Mouse (Mus musculus) heart, adult 18-20 months (tissue): ENCODE results near the gene Olfr917. TPM values are rescaled to one million over a fixed set of nuclear protein-coding genes. Genes with fewer than 3 reads are reported as not detected.

Experiments used
- DNase-seq, 2 experiments: peaks; one replicate each; pipeline ENCODE4 v3.0.0; 2021 to 2022; ENCODE audit warnings: mixed read lengths in 1 of 2
- long read RNA-seq, 2 experiments: library from polyadenylated mRNA; stranded (forward); transcript quantifications; one replicate each; pipeline ENCODE4 v2.0.0; 2021
- total RNA-seq, 2 experiments: library from RNA; stranded (reverse); gene quantifications; 2 replicates each; pipeline ENCODE4 v1.2.3; 2021

Olfr917 gene
- total RNA-seq = not detected
- long read RNA-seq, experiment 1 = 0 reads
- long read RNA-seq, experiment 2 = 0 reads

DNA sequence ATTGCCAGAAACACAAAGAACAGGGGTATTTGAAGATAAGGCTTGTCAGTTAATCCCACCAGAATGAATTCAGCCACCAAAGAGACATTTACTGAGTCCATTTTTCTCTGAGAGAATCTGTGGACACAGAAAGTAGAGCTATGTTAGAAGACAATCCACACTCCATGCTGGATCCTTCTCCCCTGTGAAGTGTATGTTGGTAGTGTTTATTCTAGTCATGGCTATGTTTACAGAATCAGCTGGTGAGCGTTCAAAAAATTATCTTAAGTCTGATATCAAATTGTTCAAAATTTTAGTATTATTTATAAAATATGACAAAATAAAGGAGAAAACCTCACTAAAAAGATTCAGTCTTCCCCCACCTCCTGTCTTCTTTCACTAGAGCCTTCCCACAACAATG lies at the start of gene Olfr917:
TSS of gene Olfr917 (minus strand) at position 101 of the 400 bp plus-strand sequence.
- DNase-seq = no peak

DNA sequence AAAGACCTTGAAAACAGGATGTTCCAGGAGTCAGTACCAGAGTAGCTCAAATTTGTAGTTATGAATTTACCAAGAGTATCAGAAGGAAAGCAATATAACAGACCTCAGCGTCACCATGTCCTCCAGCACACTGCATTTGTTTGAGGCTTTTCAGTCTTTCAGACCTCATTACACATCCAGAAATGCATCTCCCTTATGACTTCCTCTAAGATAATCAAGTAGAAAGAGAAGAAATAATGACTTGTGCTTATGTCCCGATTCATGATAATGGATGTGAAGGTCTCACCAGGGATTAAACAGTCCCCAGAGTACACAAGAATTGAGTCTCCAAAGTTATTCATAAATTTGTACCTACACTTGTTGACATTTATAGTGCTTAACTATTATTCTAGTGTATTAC lies 8.9 kb upstream of the Olfr917 start, which contains the start of gene Olfr918:
TSS of gene Olfr918 (minus strand) at position 101 of the 400 bp plus-strand sequence.
- no peak for DNase-seq

DNA sequence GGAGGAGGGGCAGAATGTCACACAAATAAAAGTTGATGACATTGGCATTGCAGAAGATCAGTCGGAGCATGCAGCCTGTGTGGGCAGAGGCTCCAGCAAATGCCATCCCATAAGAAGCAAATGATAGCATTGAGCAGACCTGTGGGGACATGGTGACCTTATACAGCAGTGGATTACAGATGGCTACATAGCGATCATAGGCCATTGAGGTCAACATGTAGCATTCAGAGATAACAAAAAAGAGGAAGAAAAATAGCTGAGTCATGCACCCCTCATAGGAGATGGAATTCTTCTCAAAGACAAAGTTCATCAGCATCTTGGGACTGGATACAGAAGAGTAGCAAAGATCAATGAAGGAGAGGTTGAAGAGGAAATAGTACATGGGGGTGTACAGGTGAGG lies 7.2 kb upstream of the Olfr917 start:
- DNase-seq = no peak

- DNase-seq = no peak
These were observed 5.9 kb downstream of the Olfr917 start, which contains the start of gene Olfr916 for GRCm38 (mm10) chr9:38659775-38660174. Olfr916 (minus strand) TSS chr9:38659875.

- DNase-seq = no peak
These were observed 33.2 kb downstream of the Olfr917 start for GRCm38 (mm10) chr9:38632406-38632805.

Other genes starting within 250 kb of the Olfr917 start
- not detected for gene Olfr901, start 236.4 kb downstream of the Olfr917 start, total RNA-seq
- not detected for gene Olfr902, start 218.2 kb downstream of the Olfr917 start, total RNA-seq
- not detected for gene Olfr904, start 202.7 kb downstream of the Olfr917 start, total RNA-seq
- gene Olfr905, start 194.7 kb downstream of the Olfr917 start, total RNA-seq = not detected
- not detected for gene Olfr906, start 178.8 kb downstream of the Olfr917 start, total RNA-seq
- gene Olfr907, start 170.0 kb downstream of the Olfr917 start, total RNA-seq = not detected
- not detected for gene Olfr911-ps1, start 144.3 kb downstream of the Olfr917 start, total RNA-seq
- not detected for gene Olfr910, start 128.0 kb downstream of the Olfr917 start, total RNA-seq
- not detected for gene Olfr912, start 85.7 kb downstream of the Olfr917 start, total RNA-seq
- not detected for gene Olfr913, start 73.1 kb downstream of the Olfr917 start, total RNA-seq
- gene Olfr914, start 60.7 kb downstream of the Olfr917 start, total RNA-seq = not detected
- gene Olfr916, start 6.0 kb downstream of the Olfr917 start, total RNA-seq = not detected
- gene Olfr918, start 8.8 kb upstream of the Olfr917 start, total RNA-seq = not detected
- not detected for gene Olfr919, start 37.8 kb upstream of the Olfr917 start, total RNA-seq
- 10 to 100 TPM; 21.9 to 27.3 TPM for gene Vwa5a, start 52.4 kb upstream of the Olfr917 start, total RNA-seq
- under 1 TPM; 0.05 TPM for gene Olfr920, start 86.5 kb upstream of the Olfr917 start, total RNA-seq
- not detected for gene Olfr921, start 107.2 kb upstream of the Olfr917 start, total RNA-seq
- gene Olfr922, start 148.8 kb upstream of the Olfr917 start, total RNA-seq = not detected
- gene Olfr923, start 160.7 kb upstream of the Olfr917 start, total RNA-seq = not detected
- not detected for gene Olfr924, start 178.6 kb upstream of the Olfr917 start, total RNA-seq
- gene Olfr26, start 189.2 kb upstream of the Olfr917 start, total RNA-seq = not detected
- gene Olfr926, start 211.3 kb upstream of the Olfr917 start, total RNA-seq = not detected